Mouse (Mus musculus) cerebellum, postnatal 10 days (tissue): ENCODE data around the gene Tmem253.
"Not testable (repeated sequence)": the region's sequence is repeated elsewhere in the genome, so short reads cannot be mapped to it uniquely, and the experiment has no call there.

ENCODE experiments used
- DNase-seq, 2 experiments: peaks; one replicate each; pipeline ENCODE4 v3.0.0; 2021; ENCODE audit warnings: mixed read lengths in 2 of 2

Tmem253 gene

DNA sequence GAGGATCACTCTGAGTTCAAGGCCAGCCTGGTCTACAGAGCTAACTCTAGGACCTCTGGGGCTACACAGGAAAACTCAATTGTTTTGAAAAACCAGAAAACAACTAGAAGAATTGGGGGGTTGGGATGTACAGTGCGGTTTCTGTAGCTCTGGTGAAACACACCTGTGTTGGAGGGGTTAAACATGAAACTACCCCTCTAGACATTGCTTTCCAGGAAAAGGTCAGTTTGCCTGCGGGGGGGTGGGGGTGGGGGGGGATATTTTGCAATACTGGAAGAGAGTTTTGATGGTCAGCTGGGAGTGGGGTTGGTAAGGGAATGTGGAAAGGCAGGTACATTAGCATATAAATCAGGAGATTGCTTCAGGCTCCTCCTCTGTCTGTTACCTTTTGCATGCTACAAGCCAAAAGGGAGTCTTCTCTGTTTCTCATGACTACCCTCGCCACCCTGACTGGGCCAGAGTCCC lies 6.8 kb downstream of the Tmem253 start:
- DNase-seq, result peak in 1 of 2 experiments; percentile 13

DNA sequence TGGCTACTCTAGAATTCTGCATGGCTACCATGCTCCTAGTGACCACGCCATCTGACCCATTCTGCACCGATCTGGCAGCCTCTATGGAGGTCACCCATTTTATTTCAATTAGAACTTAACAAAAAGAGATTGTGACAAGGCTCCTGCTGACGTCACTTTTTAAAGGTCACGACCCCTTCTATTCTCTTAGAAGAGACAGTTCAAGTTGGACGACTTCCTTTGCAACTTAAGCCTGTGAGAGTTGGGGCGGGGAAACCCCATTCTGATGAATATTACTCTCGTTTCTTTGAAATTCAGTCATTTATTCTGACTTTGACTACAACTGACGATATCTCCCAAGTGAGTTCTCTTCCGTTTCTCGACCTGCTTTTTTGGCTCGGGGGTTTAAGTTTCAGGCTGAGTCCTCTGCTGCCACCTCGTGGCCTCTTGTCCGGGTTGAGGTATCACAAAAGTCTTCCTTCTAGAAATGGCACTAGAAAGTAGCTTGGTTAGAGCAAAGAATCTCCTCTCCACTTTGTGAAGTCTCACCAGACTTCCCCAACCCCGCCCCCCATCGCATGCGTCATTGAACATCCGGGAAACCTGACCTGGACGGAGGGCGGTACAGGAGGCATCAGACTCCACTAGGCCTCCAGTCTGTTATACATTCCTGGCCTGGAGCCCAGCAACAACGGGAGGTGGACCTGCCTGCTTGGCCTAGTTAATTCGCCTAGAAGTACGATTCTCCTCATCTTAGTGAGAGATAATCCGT lies 7.4 kb downstream of the Tmem253 start:
- DNase-seq, result peak; percentile 97 to 98

DNA sequence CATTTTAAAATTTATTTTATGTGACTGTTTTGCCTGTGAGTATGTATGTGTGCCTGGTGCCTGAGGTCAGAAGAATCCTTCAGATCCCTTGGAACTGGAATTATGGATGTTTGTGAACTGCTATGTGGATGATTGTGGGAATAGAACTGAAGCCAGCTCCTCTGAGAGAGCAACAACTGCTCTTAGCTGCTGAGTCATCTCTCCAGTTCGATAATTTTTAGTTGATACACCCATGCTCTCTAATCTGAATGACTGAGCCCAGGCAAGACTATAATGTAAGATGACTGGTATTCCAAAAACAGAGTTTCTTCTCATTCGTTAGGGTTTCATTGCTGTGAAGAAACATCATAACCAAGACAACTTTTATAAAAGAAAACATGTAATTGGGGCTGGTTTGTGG lies 8.7 kb downstream of the Tmem253 start:
- DNase-seq, result no peak

GRCm38 (mm10) chr14:52026342-52026741 lies 10.9 kb downstream of the Tmem253 start:
- DNase-seq, result no peak

DNA sequence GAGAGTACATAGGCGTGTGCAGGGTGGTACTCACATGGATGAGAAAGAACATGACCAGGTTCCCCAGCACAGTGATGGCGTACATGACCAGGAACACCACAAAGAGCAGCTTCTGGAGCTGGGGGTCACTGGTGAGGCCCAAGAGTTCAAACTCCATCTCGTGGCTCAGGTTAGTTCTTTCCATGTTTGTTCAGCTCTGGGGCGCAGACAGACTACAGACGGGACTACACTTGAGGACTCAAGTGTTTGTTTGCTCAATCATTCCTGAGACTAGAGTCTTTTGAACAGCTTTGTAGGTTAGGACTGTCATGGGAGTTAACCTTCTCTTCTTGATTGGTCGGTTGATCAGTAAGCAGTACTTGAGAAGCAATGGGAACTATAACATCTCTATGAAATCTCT lies 20.5 kb downstream of the Tmem253 start:
- no peak for DNase-seq

DNA sequence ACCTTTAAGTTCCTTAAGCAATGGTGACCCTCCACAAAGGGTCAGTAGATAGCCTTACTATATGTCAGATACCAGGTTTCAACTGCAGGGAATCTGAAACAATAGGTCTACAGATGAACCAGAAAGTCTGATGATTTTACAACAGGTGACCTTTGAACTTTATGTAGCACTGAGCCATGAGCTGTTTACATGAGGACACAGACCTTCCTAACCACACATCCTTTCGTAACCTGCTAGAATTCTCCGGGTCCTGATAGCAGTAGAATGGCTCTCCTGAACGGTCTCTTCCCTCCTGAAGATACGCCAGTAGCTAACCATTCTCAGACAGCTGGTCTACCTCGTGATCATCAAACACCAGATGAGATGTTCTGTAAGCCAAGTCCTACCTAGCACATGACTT lies 23.9 kb downstream of the Tmem253 start:
- DNase-seq, result no peak

DNA sequence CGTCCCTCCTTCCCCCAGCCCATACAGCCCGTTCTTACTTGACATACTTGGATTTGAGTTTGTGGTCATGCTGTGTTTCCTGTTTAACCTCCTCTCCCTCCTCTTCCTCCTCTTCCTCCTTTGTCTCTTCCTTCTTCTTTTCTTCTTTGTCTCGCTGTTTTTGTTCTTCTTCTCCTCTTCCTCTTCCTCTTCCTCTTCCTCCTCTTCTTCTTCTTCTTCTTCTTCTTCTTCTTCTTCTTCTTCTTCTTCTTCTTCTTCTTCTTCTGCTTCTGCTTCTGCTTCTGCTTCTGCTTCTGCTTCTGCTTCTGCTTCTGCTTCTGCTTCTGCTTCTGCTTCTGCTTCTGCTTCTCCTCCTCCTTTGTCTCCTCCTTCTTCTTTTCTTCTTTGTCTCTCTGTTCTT lies 26.9 kb downstream of the Tmem253 start, which contains the start of gene Olfr221:
Olfr221 (minus strand) TSS at position 101 of the 400 bp plus-strand sequence.
- DNase-seq, result not testable (repeated sequence)

GRCm38 (mm10) chr14:52043446-52043845 lies 28.0 kb downstream of the Tmem253 start:
- no peak for DNase-seq

- peak; percentile 73 to 76 for DNase-seq
These were observed 29.6 kb downstream of the Tmem253 start for GRCm38 (mm10) chr14:52044901-52045678.

- DNase-seq, result no peak
These were observed 30.6 kb downstream of the Tmem253 start for GRCm38 (mm10) chr14:52045966-52046565.

DNA sequence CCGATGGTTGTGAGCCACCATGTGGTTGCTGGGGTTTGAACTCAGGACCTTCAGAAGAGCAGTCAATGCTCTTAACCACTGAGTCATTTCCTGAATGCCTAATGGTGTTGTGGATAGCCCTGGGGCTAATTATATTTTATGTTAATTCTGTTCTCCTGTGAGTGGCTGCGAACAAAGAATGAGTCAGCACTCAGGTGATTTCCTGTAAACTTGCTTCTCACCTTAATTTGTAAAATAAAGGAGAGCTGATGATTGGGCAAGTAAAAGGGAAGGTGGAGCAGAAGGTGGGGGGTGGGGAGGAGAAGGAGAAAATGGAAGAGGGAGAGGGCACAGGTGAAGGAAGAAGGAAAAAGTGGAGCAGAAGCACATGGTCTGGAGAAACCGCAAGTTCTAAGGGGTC lies 37.3 kb downstream of the Tmem253 start:
- not testable (repeated sequence) for DNase-seq

DNA sequence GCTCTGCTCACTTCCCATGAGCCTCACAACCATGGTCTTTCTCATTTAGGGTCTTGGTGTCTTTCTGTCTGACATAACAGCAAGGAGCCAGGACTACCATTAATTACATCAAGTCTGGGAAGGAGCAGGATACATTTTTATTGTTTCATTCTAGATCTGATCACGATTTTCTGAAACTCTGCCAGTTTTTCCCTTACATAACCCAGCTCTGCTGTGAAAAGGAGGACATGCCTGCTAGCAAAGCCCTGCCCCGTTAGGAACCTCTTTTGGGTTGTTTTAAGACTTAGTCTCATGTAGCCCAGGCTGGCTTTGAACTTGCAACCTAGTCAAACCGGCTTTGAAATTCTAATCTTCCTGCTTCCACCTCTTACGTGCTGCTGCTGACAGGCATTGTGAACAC lies 44.5 kb downstream of the Tmem253 start:
- peak in 1 of 2 experiments; percentile 59 for DNase-seq

- DNase-seq, result peak; percentile 95 to 96
These were observed 45.3 kb downstream of the Tmem253 start for GRCm38 (mm10) chr14:52060800-52061199.

- DNase-seq, result peak; percentile 56 to 57
These were observed 46.3 kb downstream of the Tmem253 start for GRCm38 (mm10) chr14:52061798-52062197.

GRCm38 (mm10) chr14:52066135-52066534 lies 50.7 kb downstream of the Tmem253 start:
- no peak for DNase-seq
